ENCODE assay signal across 1 mouse cellular context in the genomic region with DNA sequence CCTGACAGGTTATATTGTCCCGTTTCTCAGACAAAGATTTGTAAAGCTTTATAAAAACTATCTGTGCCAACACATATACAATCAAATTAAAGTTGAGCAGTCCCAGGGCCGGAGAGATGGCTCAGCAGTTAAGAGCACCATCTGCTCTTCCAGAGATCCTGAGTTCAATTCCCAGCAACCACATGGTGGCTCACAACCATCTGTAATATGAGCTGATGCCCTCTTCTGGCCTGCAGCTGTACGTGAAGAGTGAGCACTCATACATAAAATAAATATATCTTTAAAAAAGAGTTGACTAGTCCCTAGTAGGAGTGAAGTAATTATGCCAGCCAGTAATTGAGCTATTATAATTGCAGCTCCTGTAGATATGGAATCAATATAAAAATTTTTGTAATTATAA.
TF ChIP-seq lines count a peak whose summit lies in the region.

No protein-coding gene starts in this region.

TF ChIP-seq in CH12.LX, 34 proteins besides CTCF, POLR2A, EP300 and RAD21 (continued from another document):
- TF ChIP-seq ZKSCAN1 (IDR thresholded peaks at IDR 0.05; ENCODE audit: borderline replicate concordance, low read depth, low read length) (no peak), SMC3 (IDR thresholded peaks at IDR 0.05; ENCODE audit: low read depth, low read length) (peak; percentile 12; the same call in 1 of the 2 replicates)
TF ChIP-seq in CH12.LX: peak in this region for 2.
